Mouse (Mus musculus) megakaryocyte, embryonic 14.5 days (primary cell): ENCODE data around the gene Spcs2. TPM values are rescaled to one million over a fixed set of nuclear protein-coding genes. Genes with fewer than 3 reads are reported as not detected.

Source experiments
- H3K27me3 ChIP-seq: replicated peaks from 2 replicates; pipeline ENCODE3; 2012; ENCODE audit warnings: inconsistent platforms
- H3K36me3 ChIP-seq: replicated peaks from 2 replicates; pipeline ENCODE3; 2012; ENCODE audit warnings: low read length, inconsistent platforms, mixed read lengths
- H3K4me1 ChIP-seq: 2 replicates; pipeline ENCODE4 v1.6.1; 2012; ENCODE audit warnings: inconsistent platforms
- H3K4me3 ChIP-seq: replicated peaks from 2 replicates; pipeline ENCODE3; 2012; ENCODE audit warnings: moderate library complexity, mild to moderate bottlenecking, inconsistent platforms
- H3K9me3 ChIP-seq: 2 replicates; pipeline ENCODE4 v1.6.1; 2012; ENCODE audit warnings: inconsistent platforms
- FLI1 ChIP-seq: IDR thresholded peaks from 2 replicates; pipeline ENCODE4 v1.6.1; 2012; ENCODE audit warnings: low read length, inconsistent platforms, mixed read lengths
- GATA1 ChIP-seq: IDR thresholded peaks from 3 replicates; pipeline ENCODE4 v1.6.1; 2012; ENCODE audit warnings: mixed read lengths, low read length, inconsistent platforms, borderline replicate concordance
- polyA plus RNA-seq: library from polyadenylated mRNA; stranded (reverse); fragments of >175 nt; gene quantifications from 2 replicates; pipeline ENCODE4 v1.2.3, GENCODE M21; 2012; ENCODE audit warnings: low replicate concordance; ENCODE audit not compliant: insufficient read depth

The Spcs2 gene
- polyA plus RNA-seq, 1 experiment: 108 TPM

DNA sequence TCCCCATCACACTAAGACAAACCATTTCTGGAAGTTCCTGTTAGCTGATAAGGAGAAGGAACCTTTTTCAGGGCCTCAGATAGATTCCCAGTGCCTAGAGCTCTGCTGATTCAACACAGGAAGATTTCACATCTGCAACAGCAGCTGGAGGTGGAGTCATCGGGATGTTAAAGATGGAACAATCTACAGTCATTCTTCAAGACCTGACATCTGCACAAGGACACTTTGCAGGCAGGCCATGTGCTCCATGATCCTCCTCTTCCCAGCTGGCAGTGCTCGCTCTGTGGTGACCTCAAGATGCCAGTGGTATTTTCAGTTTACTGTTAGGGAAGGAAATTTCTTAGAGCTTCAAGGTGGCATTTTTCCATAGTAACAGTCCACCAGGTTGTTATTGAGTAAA is 29.1 kb upstream of the Spcs2 start:
- no peaks in the 10 kb centered on the region for H3K9me3 ChIP-seq
- no peak for TF ChIP-seq GATA1
- TF ChIP-seq FLI1: no peak
- no peak overlapping the region for H3K4me3 ChIP-seq
- no peaks in the 10 kb centered on the region for H3K36me3 ChIP-seq
- H3K27me3 ChIP-seq: peaks cover 31% of the 10 kb centered on the region
- peaks cover 31% of the 10 kb centered on the region for H3K4me1 ChIP-seq

DNA sequence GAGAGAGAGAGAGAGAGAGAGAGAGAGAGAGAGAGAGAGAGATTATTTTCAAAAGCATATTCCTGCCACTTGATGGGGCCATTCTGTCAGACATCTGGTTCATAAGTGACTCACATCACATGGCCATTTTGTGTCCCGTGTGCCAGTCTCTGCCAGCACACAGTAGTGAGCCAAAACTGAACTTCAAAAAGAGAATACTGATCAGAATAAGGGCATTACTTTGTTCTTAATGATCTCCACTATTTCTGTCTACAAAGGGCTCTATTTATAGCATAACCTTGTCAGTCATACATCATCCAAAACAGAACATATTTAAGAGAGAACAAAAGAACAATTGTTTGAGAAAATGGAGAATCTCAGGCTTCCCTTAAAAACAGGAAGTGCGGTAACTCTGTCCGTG is 28.2 kb upstream of the Spcs2 start:
- Histone ChIP-seq H3K4me1 (peaks cover 34% of the 10 kb centered on the region), H3K4me3 (no peak overlapping the region), H3K36me3 (no peaks in the 10 kb centered on the region), H3K9me3 (no peaks in the 10 kb centered on the region), H3K27me3 (peaks cover 25% of the 10 kb centered on the region)
- TF ChIP-seq FLI1 (no peak), GATA1 (no peak)

DNA sequence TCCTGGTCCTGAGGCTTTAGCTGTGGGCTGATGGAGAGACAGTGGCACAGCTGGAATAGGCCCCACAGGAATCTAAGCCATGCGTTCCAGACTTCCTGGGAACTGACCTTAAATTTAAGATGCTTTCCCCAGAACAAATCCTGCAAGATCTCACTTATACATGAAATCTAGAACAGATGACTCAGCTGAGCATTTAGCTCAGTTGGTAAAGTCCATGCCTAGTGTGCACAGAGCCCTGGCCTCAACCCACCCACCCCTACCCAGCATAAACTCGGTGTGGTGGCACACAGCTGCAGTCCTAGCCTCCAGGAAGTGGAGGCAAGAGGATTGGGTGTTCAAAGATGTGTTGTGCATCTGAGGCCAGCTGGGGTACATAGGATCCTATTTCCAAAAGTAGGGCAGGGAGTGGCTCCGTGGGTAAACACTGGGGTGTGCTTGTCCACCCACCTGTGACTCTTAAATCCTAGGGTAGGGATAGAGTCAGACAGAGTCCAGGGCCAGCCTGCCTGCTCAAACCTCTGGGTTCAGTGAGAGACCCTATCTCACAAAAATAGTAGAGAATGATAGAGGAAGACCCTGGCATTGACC is 27.0 kb upstream of the Spcs2 start:
- Histone ChIP-seq H3K4me1 (peaks cover 34% of the 10 kb centered on the region), H3K27me3 (peaks cover 34% of the 10 kb centered on the region), H3K36me3 (no peaks in the 10 kb centered on the region), H3K9me3 (no peaks in the 10 kb centered on the region), H3K4me3 (no peak overlapping the region)
- no peak for TF ChIP-seq GATA1

DNA sequence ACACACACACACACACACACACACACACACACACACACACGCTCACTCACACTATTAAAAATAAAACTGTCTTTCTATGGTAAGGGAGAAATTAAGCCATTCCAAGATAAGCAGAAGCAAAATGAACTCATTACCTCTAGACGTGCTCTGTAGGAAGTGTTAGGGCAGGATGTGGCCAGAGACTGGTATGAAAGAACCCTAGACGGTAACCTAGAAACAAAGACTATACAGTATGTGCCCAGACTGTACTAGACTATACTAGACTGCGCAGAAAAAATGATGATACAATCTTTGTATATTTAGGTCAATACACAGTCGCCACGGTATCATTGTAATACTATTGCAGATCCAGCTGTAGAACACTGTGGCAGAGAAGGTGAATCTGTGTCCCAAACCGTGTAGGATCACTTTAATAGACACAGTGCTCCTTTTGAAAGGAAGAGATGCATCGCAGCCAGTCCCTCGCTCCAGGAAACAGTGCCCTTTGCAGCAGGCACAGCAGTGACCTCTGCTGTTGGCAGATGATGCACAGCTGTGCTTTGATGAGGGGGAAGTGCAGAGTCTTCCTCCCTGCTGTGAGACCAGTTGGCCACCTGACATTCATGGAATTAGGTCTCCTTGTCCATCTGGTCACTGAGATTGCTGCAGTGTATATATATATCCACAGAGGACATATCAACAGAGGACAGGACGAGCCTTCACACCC is 26.1 kb upstream of the Spcs2 start:
- Histone ChIP-seq H3K9me3 (no peaks in the 10 kb centered on the region), H3K27me3 (peaks cover 37% of the 10 kb centered on the region), H3K36me3 (no peaks in the 10 kb centered on the region), H3K4me1 (peaks cover 34% of the 10 kb centered on the region), H3K4me3 (peak overlapping the region; percentile 77)
- TF ChIP-seq GATA1 (no peak), FLI1 (no peak)

DNA sequence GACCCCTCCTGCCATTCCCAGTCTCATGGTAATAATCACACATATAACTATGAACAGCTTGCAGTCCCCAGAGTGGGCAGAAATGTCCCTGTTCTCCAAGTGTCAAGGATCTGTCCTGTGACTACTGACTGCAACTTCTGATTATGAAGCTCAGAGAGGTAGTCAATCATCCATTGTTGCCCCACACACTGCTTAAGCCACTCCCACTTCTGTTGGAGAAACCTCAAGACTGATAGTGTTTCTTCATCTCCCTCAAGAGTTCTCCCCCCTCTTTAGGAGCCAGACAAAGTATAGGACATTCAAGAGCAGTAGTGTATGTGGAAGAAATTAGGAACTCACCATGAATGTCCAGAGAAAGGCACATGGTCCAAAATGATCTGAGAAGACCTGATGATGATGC is 24.5 kb upstream of the Spcs2 start:
- H3K27me3 ChIP-seq: peaks cover 34% of the 10 kb centered on the region
- H3K4me1 ChIP-seq: peaks cover 34% of the 10 kb centered on the region
- H3K9me3 ChIP-seq: no peaks in the 10 kb centered on the region
- no peak for TF ChIP-seq GATA1
- TF ChIP-seq FLI1: no peak
- H3K4me3 ChIP-seq: no peak overlapping the region
- no peaks in the 10 kb centered on the region for H3K36me3 ChIP-seq

DNA sequence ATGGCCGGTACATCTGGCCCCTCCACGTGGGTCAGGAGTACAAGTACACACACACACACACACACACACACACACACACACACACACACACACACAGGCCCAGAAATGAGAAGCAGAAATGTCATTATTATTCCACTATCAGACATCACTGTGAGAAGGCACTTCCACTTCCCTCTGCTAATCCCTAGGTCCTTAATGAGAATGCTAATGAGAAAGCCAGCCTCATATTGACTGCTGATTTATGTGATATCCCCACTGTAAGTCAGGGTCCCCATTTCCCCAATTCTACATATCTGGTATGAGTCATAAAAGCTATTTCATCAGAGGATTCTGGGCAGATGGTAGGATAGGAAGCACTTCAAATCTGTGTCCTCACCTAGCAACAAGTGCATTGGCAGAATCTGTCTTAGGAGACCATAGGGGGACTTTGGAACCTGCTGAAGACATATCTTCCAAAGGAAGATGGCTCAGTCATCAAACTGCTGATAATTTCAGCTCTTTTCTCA is 24.0 kb upstream of the Spcs2 start:
- no peaks in the 10 kb centered on the region for H3K9me3 ChIP-seq
- TF ChIP-seq FLI1: no peak
- TF ChIP-seq GATA1: no peak
- H3K27me3 ChIP-seq: peaks cover 33% of the 10 kb centered on the region
- H3K4me3 ChIP-seq: no peak overlapping the region
- H3K4me1 ChIP-seq: peaks cover 34% of the 10 kb centered on the region
- H3K36me3 ChIP-seq: no peaks in the 10 kb centered on the region

DNA sequence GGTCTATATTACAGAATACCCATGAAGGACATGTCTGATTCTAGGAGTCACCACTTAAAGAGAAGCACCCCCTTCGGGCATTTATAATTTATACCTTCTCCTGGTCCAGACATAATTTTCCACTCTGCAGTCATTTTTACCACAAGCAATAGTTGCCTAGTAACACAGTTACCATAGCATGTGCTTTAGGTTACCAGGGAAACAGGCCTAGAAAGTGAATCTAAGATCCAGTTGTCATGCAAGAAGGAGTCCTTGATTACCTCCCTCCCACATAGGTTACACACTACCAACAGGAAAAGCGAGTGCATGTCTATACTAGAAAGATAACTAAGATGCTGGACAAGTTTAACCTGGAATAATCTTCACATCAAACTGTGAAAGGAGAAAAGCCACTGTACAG is 15.0 kb upstream of the Spcs2 start:
- no peak overlapping the region for H3K4me3 ChIP-seq
- peaks cover 5% of the 10 kb centered on the region; the same call in 1 of the 2 replicates for H3K4me1 ChIP-seq
- no peaks in the 10 kb centered on the region for H3K36me3 ChIP-seq
- TF ChIP-seq FLI1 (no peak), GATA1 (no peak)
- H3K9me3 ChIP-seq: no peaks in the 10 kb centered on the region
- H3K27me3 ChIP-seq: peaks cover 27% of the 10 kb centered on the region

DNA sequence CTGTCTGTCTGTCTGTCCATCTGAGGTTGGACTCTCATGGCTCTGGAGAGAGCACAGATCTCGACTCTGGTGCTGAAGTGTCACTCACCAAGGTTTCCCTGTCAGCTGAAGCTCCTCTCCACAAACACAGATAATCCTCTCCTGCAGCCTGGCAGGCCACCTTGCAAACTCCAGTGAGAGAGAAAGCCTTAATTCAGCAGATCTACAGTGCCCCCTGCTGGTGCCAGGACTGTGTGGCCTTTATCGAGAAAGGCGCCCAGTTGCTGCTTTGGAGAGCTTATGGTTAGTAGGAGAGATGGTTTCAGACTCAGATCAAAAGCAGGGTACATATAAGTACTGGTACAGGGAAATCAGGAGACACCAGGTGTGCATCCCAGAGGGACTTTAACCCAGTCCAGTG is 13.1 kb upstream of the Spcs2 start:
- Histone ChIP-seq H3K27me3 (peaks cover 32% of the 10 kb centered on the region), H3K4me3 (no peak overlapping the region), H3K9me3 (no peaks in the 10 kb centered on the region), H3K36me3 (no peaks in the 10 kb centered on the region), H3K4me1 (peaks cover 11% of the 10 kb centered on the region; the same call in 1 of the 2 replicates)
- TF ChIP-seq GATA1: no peak
- TF ChIP-seq FLI1: no peak

DNA sequence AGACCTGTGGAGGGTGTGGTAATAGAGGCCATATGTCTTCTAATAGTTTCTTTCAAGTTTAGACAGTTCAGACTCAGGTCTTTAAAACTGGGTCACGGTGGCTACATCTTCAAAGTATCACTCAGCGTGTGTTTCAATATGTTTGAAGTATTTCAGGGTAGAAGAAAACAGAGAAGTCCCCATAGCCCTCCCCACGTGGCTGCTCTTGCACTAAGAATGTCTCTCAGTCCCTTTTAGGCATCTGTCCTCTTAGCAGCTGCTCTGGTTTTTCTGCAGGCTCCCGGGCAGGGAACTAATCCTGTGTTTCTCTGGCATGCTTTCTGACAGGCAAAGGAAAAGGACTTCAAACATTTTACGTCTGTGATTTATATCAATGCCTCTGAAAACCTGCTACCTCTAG is 12.6 kb upstream of the Spcs2 start:
- H3K9me3 ChIP-seq: no peaks in the 10 kb centered on the region
- peaks cover 11% of the 10 kb centered on the region; the same call in 1 of the 2 replicates for H3K4me1 ChIP-seq
- no peaks in the 10 kb centered on the region for H3K36me3 ChIP-seq
- H3K27me3 ChIP-seq: peaks cover 32% of the 10 kb centered on the region
- no peak for TF ChIP-seq FLI1
- TF ChIP-seq GATA1: no peak
- no peak overlapping the region for H3K4me3 ChIP-seq

DNA sequence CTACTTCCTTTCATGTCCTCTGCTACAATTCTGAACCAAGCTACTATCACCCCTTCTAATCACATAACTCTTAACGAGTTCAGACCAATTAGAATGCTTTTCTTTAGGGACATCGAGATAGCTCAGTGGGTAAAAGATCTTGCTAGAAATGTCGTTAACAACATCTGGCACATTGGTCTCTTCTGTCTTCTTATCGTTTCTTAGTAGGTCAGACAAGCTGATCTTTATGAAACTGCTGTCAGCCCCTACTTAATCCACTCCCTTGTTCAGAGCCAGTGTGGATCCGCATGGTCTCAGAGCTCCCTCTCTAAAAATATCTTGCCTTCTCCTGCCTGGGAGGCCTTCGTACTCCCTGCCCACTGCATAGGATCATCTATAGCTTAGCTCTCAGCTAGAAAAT is 10.7 kb upstream of the Spcs2 start:
- Histone ChIP-seq H3K9me3 (no peaks in the 10 kb centered on the region), H3K27me3 (peaks cover 16% of the 10 kb centered on the region), H3K36me3 (no peaks in the 10 kb centered on the region), H3K4me1 (peaks cover 19% of the 10 kb centered on the region), H3K4me3 (no peak overlapping the region)
- TF ChIP-seq GATA1: no peak
- TF ChIP-seq FLI1: no peak
